Mouse (Mus musculus): ENCODE measurements around the gene Rnf220.

Rnf220 gene

DNA sequence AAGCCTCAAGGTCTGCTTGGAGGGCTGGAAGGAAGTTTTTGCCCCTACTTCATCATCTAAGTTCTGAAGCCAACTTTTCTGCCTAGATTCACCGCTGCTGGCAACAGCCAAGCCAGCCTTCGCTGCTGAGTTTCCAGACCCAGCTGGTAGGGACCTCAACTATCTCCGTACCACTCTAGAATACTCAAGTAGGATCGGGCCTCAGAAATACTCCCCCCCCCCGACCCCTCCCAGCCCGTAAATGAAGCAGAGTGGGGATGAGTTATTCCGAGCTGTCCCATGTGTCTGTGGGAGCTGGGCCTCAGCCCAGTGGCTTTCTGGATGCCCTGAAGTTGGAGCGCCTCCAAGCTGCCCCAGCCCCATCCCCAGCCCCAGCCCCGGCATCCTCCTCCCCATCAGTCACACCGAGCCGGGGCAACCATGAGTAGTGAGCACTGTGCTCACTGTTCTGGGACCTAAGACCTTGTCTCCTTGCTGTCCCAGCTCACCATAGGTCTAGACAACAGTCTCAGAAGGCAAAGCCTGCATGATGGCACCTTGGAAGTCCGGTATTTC is 146.6 kb downstream of the Rnf220 start:
- in situ Hi-C loops (cut with MboI; ENCODE audit: low sequenced_read_pairs): no loop called here

DNA sequence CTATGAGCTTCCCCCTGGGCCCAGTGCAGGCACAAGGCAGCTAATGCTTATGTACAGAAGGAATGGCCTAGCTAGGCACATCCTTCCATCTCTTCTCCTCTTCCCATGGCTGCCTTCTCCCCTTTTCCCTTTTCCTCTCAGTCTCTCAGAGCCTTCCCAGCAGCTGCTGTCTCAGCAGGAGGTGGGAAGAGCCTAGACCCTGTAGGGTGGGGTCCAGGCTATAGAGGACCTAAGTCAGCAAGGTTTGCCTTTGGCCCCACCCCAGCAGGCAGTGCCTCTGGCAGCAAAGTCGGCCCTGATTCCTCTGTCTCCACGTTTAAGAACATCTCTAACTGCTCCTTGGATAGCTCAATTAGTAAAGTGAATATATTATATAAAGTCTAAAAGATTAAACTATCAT is 147.5 kb downstream of the Rnf220 start:
- in situ Hi-C loops (cut with MboI; ENCODE audit: low sequenced_read_pairs): no loop called here

DNA sequence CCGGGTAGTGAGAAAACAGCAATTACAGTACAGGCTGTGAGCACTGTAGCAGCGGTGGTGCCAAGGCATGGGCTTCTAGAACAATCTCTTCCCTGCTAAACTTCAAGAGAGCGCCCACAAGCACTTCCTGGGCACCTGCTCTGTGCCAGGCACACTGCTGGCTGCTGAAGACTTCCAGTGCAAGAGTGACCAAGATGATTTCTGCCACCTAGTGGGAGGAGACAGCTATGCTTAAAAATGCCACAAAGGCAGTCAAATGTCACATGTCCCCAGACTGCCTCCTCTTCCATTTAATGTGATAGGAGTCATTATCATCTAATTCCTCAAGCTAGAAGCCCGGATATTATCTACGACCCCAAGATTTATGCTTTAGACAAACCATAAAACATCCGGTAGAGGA is 150.8 kb downstream of the Rnf220 start:
- in situ Hi-C loops (cut with MboI; ENCODE audit: low sequenced_read_pairs): no loop called here

DNA sequence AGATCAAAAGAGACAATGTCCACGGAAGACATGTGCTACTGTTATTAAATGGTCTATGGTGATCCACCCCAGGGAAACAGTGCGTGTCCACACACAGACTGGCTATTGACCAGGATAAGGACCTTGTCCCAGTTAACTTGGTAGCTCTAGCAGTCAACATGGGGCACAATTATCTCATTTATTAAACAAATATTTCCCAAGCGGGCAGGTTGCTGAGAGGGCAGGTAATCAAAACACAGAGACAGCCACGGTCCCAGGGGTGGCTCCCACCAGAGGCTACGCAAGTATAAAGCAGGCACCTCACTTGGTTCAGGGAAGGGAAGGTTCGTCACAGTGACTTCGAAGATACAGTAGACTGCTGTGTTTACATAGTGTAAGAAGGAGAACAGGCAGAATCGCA is 153.5 kb downstream of the Rnf220 start:
- in situ Hi-C loops (cut with MboI; ENCODE audit: low sequenced_read_pairs): no loop called here

DNA sequence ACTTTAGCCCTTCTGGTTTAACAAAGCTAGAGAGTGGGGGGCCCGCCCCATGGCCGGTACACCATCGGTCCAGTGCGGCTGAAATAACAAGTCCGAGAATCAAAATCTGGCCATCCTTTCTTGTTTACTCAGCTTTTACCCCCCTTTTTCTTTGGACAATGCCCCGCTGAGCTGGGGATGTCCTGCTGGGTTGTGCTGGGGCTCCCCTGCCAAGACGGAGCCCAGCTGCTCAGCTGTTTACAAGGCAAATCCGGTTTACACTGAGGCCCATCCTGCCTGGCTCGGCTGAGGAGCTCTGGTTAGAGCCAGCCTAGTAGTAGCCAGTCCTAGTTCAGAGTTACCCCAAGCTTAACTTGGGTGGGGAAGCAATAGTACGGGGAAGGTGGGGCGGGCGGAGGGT is 154.1 kb downstream of the Rnf220 start:
- in situ Hi-C loops (cut with MboI; ENCODE audit: low sequenced_read_pairs): no loop called here

DNA sequence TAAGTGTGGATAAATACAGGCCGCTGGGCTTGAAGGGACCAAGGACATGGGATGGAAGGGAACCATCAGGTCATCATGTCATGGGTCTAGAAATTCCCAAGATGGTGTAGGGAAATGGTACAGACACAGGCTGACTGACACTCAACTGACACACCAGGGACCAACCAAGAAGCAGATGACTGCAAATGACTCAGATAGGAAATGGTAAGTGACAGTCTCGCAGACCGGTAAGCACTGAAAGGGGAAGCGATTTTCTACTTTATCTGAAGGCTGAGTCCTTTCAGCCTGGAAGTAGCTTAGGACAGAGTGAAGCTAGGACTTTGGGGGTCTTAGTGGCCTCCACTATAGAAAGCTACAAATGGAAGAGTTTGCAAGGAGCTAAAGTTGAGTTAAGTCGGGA is 155.6 kb downstream of the Rnf220 start:
- in situ Hi-C loops (cut with MboI; ENCODE audit: low sequenced_read_pairs): no loop called here

DNA sequence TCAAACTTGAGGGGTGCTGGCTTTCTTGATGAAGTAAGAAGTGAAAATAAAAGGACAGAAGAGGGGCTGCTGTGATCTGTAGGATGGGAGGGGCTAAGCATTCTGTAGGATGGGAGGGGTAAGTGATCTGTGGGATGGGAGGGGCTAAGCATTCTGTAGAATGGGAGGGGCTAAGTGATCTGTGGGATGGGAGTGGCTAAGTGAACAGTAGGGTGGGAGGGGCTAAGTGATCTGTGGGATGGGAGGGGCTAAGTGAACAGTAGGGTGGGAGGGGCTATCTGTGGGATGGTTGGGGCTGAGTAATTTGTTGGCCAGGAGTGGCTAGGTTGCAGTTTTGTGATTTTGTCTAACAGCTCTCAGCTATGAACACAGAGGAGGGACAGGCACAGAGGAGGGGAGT is 157.1 kb downstream of the Rnf220 start:
- in situ Hi-C loops (cut with MboI; ENCODE audit: low sequenced_read_pairs): loop anchor here (10.0 kb wide), 1 partner anchor 185 kb away; no protein-coding TSS in a partner anchor

DNA sequence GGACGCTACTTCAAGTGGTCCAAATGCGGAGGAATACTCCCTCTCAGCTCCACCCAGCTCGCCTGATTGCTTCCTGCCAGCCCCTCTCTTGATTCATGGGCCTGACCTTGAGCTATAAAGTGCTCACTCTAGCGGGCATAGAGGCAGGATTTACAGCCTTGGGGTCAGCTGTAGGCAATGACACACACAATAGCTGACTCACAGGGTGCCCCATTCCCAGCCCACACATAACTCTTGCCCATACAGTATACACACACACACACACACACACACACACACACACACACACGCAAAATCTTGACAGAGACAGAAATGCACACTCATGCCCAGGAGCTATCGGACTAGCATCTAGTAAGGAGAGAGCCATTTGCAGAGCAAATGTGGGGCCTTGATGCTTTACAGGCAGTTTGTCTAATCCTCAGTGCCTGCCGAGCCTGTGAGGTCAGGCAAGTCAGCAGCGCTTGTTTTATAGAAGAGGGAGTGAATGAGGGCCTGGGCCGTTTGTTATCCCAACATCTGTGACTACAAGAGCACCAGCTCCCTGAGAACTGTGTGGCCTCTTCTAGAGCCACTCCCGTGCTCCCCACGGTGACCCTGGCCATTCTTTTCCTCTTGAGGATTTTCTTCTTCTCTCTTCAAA is 165.9 kb downstream of the Rnf220 start:
- in situ Hi-C loops (cut with MboI; ENCODE audit: low sequenced_read_pairs): loop anchor here (10.0 kb wide), 1 partner anchor 194 kb away; no protein-coding TSS in a partner anchor

DNA sequence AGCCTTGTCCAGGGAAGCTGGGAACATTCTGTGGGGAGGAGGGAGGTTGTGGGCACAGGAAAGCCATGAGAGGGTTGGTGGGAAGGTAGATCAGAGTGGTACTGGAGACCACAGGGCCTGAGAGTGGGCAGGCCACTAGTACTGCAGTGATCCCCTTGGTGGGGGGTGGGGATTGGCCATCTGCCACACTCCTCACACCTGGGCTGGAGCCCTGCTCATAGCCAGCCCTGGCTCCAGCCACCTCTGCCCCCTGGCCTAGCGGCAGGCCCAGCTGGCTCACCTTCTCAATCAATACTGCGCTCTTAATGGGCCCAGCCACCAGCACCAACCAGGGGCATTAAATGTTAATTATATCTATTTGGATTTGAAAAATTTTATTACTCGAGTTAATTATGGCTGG is 166.7 kb downstream of the Rnf220 start:
- in situ Hi-C loops (cut with MboI; ENCODE audit: low sequenced_read_pairs): loop anchor here (10.0 kb wide), 1 partner anchor 195 kb away; no protein-coding TSS in a partner anchor

DNA sequence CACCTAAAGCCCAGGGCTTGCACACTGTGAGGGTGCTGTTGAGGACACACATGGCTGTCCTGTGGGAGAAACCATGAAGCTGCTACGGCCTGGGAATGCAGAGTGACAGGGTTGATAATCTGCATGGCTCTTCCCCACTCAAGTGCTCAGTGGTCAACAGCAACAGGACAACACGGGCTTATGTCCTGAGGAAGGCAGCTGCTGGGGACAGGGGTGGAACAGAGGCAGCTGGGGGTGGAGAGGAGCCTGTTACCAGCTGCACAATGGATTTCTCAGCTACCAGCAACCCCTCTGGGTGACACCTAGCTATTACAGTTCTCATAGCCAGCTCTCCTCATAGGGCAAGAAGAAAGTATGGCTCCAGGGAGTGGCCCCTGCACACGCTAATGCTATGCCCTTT is 169.9 kb downstream of the Rnf220 start:
- in situ Hi-C loops (cut with MboI; ENCODE audit: low sequenced_read_pairs): no loop called here

DNA sequence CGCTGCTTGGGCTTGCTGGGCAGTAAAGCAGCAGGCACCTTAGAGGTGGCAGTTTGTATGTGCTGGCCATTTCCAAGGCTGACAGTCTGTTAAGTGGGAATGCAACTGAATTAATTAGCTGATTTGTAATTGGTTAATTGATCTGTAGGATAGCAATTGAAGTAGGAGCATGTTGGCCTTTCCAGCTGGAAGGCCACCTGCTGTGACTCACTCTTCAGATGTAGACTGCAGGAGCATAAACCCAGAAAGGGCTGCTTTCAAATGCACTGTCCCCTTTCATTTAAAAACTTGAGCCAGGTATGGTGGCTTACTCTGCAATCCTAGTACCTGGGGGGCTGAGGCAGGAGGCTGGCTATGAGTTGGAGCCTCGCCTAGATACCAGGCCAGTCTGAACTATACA is 171.8 kb downstream of the Rnf220 start:
- in situ Hi-C loops (cut with MboI; ENCODE audit: low sequenced_read_pairs): no loop called here

DNA sequence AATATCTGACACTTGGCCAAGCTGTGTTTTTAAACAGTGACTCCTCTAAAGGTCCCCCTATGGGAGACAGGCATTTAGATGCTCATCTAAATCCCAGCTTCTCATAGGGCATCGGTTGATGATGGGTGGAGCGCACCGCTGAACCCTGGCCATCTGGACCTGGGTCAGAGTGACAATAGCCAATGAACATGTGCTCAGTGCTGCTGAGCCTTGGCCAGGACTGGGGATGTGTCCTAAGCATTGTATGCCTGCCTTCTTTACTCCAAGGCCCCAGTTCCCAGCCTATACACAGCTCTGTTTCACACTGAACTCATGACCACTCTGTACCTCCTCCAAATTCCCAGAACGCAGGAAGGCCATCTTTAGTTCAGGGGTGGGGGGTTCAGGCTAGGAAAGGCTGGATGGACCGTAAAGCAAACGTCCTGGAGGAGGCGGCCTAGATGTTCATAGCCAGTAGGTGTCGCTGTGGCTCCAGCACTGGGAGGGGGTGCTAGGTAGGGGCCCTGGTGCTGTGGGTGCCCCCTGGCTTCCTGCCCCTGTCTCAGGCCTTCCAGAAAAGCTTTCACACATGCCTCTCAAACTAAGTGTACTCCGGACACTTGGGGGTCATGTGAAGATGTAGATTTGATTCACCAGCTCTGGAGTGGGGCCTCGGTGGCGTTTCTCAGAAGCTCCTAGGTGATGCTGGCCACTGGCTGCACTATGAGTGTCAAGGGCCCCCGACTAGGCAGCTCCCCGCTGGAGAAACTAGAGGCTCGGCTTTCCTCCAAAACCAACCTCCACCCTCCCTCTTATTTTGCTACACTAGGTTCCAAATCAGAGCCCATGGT is 173.1 kb downstream of the Rnf220 start:
- in situ Hi-C loops (cut with MboI; ENCODE audit: low sequenced_read_pairs): no loop called here

DNA sequence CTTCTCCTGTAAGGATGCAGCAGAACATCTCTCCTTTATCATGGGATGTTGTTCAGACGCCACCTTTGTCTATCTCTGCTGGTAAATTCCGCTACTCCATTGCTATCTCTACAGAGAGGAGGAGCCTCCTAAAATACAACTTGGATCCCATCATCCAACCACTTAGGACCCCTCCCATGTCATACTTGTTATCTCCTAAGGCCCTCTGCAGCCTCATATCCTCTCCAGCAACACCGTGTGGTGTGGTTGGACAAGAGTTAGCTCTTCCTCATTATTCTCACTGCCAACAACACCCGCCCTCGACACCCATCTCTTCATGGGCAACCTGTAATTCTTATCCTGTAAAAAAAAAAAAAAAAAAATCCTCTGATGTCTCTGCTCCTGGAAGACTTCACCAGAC is 175.8 kb downstream of the Rnf220 start:
- in situ Hi-C loops (cut with MboI; ENCODE audit: low sequenced_read_pairs): no loop called here

DNA sequence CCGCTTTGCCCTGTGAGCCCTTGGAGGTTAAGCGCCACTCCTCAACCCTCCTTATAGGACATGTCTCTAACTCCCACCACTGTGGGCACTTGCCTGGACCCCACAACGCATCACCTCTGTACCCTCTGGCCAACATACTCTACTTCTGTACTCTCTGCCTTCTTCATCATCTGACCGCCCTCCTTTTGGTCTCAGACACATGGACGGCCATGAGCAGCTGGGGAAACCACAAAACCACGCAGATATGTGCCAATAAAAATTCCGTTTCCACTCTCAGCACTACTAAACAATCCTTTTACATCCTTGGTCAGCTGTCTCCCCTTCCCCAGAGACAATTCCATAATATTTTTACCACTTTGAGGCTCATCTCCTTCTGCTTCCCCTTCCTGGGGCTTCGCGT is 178.3 kb downstream of the Rnf220 start:
- in situ Hi-C loops (cut with MboI; ENCODE audit: low sequenced_read_pairs): no loop called here

DNA sequence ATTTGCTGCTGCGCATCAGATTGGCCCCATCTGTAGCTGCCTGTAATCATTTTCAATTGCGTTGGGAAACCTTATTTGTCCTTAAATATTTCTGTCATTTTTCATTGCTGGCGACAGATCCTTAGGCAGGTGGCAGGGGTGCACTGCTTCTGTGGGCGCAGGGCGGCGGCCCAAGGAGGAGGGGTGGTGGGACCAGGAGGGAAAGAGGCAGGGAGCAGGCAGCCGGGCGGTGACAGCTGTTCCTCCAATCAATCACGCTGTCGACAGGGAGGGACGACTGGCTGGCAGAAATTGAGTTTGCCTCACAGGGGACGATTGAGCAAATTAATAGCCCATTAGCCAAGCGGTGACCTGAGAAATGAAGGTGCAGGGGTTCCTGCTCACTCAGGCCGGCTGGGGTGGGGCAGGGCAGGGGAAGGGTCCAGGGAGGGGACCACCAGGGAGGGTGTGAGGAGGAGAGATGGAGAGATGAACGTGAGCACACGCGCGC is 179.1 kb downstream of the Rnf220 start:
- in situ Hi-C loops (cut with MboI; ENCODE audit: low sequenced_read_pairs): no loop called here

DNA sequence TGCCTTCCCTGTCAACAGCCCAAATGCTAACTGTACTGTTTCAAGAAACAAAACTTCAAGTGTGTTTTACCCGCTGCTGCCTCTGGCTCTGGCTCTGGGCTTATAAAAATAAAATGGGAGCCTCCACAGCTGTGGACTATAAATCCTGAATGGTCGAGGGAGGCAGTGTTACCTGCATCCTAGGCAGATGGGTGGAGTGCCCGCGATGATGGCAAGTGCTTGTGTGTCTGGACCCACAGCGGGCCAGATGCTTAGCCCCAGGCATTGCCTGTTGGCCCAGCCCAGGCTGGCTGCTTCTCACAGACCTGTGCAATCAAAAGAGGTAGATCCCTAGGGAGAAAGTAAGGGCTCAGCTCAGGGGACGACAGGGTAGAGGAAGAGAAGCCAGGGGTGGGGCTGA is 180.1 kb downstream of the Rnf220 start:
- in situ Hi-C loops (cut with MboI; ENCODE audit: low sequenced_read_pairs): no loop called here

DNA sequence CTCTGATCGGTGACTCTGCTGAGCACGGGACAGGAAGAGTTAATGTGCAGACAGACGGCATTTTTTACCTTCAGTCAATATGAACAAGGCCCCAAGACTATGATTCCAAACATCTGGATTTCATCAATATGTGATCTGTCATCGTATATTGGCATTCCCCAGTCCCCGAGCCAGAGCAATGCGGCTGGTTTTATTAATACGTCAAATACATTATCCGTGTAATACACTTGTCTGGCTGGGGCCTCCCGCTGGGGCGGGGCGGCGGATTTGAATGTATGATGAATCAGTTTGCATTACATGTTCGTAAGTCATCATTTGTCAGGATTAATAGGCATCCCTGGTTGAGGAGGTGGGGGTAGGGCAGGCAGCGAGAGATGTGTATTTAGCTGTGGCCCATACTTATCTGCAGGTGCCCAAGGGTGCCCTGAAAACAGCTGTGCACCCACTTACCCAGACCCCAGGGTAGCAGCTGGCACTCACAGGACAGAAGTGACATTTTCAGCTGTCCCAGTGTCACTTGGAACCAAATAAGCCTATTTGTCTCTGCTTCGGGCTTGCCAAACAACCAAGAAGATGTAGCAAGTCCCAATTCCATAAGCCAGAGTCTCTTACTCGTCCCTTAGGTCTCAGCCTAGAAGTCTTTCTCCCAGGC is 181.9 kb downstream of the Rnf220 start:
- in situ Hi-C loops (cut with MboI; ENCODE audit: low sequenced_read_pairs): no loop called here

DNA sequence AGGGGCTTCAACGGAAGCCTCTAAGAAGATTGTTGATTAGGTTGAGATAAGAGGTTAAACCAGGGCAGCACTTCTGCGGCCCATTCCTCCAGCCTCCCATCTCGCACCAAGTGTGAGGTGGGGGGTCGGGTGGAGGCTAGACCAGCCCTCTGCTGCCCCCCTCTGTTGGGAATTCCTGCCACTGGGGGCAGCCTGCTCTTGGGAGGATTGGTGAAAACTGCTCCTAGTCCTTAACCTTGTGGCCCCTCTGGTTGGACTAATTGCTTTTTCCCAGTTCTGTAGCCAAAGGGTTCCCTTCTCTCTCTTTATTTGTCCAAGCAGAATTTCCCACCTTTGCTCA is 183.8 kb downstream of the Rnf220 start:
- in situ Hi-C loops (cut with MboI; ENCODE audit: low sequenced_read_pairs): no loop called here

DNA sequence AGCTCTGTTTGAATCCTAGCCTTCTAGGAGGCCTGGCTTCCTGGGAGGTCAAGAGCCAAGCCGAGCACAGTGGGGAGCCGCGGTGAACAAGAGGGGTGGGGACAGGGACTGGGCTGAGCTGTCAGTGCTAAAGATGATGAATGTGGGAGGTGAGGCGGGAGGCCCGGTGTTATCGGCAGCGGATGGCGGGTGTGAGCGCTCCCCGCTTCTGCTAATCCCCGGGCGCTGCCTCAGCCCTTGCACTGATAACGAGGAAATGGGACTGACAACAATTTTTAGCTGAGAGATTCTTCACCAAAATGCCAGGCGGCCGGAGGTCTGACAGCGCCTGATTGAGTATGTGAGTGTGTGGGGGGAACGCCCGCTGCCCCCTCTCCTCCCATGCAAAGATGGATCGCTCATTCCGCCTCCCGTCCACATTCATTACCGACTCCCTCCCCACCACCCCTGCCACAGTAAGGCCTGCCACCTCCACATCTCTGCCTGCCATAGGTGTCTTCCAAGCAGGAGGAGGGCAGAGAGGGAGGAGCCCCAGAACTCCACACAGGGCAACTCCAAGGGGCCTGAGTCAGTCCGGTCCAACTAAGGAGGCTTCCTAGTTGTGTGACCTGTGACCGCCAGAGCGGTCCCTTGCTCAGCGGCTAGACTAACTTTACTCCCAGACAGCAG is 184.3 kb downstream of the Rnf220 start:
- in situ Hi-C loops (cut with MboI; ENCODE audit: low sequenced_read_pairs): no loop called here

DNA sequence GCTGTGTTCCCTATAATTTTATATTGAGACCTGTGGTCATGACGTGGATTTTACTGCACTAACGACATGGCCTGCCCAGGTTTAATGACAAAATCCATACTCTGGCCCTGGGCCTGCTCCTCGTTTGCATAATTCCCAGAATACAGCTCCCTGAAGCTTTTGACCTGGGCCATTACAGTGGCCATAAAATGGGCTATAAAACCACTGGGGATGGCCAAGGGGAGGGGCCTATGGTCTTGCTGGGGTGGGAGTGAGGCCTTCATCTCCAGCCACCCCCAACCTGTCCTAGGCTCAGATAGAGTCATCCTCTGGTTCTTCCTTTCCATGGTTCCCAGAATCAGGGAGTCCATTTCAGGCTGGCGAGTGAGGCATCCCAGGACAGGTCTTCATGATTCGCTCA is 185.0 kb downstream of the Rnf220 start:
- in situ Hi-C loops (cut with MboI; ENCODE audit: low sequenced_read_pairs): no loop called here

DNA sequence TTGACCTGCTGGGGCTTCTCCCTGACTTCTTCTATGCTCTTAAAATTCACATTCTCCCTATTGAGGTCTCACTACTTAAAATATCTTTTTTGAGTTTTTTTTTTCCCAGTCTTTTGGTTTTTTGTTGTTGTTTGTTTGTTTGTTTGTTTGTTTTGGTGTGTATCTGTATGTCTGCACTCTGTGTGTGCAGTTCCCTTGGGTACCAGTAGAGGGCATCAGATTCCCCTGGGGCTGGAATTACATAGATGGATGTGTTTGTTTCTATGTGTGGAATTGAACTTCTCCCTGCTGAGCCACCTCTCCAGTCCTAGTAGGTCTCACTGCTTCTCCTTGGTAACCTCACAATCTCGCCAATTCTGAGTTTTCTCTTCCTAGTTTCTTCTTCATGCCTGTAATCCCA is 187.4 kb downstream of the Rnf220 start:
- in situ Hi-C loops (cut with MboI; ENCODE audit: low sequenced_read_pairs): no loop called here
